Mouse (Mus musculus): Measurements from ENCODE around the gene Sbk2.

Gene Sbk2

DNA sequence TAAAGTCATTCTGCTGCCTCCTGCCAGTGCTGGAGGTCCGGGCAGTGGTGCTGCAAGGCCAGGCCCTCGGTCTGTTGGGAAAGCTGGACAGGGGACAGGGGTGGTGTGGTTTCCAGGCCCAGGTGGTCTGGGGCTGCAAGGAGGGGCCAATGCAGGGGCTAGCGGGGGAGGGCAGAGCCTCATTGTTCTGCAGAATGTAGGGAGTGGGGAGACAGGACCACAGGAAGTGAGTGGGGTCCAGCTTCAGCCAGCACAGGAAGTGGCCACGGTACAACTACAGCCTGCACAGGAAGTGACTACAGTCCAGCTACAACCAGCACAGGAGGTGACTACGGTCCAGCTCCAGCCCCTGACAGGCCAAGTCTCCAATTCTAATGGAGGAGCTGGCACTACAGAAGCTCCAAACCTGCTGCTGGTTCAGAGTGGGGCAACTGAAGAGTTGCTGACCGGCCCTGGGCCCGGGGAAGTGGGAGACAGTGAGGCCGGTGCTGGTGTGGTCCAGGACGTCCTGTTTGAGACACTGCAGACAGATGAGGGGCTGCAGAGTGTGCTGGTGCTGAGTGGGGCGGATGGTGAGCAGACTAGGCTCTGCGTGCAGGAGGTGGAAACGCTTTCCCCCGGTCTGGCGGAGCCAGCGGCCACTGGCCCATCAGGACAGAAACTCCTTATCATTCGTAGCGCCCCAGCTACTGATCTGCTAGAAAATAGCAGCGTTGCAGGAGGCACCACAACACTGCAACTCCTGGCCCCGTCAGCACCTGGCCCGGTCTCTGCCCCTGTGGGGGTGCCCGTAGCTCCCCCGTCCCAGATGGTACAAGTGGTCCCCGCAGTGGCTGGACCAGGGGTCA, 43.0 kb downstream of the Sbk2 start:
- DNase-seq: peak; percentile 6

DNA sequence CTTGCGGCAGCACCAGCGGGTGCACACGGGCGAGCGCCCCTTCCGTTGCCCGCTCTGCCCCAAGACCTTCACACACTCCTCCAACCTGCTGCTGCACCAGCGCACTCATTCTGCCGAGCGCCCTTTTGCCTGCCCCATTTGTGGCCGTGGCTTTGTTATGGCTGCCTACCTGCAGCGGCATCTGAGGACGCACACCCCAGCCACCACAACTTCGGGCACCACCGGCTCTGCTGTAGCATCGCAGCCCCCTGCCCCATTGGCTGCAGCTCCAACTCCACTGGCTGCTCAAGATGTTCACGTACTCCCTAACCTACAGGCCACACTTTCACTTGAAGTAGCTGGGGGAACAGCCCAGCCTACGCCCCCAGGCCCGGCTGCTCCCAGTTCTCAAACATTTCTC, 43.7 kb downstream of the Sbk2 start:
- DNase-seq: no peak

DNA sequence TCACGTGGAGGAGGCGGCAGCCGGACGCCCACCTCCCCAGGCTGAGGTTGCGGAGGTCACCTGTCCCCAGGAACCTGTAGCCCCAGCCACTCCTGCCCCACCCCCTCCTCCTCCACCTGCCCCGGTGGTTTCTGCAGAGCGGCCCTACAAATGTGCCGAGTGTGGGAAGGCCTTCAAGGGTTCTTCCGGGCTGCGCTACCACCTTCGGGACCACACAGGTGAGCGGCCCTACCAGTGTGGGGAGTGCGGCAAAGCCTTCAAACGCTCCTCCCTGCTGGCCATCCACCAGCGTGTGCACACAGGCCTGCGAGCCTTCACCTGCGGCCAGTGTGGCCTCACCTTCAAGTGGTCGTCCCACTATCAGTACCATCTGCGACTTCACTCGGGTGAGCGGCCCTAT, 44.2 kb downstream of the Sbk2 start:
- DNase-seq: no peak

DNA sequence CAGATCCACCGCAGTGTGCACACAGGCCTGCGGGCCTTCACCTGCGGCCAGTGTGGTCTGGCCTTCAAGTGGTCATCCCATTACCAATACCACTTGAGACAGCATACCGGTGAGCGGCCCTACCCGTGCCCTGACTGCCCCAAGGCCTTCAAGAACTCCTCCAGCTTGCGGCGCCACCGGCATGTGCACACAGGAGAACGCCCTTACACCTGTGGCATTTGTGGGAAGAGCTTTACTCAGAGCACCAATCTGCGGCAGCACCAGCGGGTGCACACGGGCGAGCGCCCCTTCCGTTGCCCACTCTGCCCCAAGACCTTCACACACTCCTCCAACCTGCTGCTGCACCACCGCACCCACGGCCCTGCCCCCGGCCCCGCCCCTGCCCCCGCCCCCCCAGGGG, 45.1 kb downstream of the Sbk2 start:
- DNase-seq: no peak

DNA sequence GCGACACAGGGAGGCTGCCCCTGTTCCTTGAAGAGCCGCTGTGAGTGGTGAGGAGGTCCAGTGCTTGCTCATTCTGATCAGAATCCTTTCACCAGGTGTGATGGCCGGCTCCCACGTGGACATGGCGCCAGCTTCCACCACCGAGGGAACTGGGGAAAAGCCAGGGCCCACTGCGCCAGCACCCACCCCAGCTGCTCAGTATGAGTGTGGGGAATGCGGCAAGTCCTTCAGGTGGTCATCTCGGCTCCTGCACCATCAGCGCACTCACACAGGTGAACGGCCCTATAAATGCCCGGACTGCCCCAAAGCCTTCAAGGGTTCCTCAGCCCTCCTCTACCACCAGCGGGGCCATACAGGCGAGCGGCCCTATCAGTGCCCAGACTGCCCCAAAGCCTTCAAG, 45.5 kb downstream of the Sbk2 start:
- no peak for DNase-seq

DNA sequence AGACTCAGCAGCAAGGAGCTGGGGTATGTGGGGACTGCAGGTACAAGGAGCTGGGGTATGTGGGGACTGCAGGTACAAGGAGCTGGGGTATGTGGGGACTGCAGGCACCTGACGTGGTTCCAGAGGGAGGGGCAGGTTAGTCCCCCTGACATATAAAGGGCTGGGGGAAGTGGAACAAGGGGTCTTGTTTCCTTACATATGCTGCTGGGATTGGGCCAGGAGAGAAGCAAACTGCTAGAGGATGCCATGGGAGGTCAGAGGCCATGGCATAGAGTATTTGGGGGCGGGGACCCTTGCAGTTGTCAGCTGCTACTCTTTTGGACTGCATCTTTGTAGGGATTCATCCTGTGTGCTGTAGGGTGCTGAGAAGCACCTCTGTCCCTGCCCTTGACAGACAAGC, 46.7 kb downstream of the Sbk2 start:
- no peak for DNase-seq

DNA sequence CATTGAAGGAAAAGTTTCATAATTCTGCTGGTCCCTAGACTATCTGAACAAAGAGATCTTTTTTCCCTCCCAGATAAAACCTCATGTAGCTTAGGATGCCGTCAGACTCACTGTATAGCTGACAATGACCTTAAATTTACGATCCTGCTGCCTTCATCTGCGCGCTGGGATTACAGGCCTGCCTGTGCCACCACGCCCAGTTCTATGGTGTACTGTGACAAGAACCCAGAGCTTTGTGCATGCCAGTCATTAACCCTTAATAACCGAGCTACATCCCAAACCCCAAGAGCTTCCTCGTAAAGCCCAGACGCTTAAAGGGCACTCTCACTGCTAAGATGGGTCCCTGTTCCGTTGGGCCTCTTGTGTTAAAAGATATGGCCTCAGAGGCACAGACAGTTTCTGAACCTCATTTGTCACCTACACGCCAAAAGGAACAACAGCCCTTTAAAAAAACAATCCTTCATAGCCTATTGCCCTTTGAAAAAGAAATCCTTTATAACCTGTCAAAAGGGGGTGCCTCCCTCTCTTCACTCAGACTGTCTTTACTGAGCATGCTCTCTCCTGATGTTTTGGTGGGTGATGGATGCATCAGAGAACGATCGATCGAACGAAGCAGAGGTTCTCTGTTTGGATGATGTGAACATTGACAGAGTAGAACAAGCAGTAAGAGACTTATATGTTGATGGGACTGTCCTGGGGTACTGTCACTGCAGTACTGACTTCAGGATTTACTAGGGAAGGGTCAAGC, 48.4 kb downstream of the Sbk2 start:
- DNase-seq: peak; percentile 43

DNA sequence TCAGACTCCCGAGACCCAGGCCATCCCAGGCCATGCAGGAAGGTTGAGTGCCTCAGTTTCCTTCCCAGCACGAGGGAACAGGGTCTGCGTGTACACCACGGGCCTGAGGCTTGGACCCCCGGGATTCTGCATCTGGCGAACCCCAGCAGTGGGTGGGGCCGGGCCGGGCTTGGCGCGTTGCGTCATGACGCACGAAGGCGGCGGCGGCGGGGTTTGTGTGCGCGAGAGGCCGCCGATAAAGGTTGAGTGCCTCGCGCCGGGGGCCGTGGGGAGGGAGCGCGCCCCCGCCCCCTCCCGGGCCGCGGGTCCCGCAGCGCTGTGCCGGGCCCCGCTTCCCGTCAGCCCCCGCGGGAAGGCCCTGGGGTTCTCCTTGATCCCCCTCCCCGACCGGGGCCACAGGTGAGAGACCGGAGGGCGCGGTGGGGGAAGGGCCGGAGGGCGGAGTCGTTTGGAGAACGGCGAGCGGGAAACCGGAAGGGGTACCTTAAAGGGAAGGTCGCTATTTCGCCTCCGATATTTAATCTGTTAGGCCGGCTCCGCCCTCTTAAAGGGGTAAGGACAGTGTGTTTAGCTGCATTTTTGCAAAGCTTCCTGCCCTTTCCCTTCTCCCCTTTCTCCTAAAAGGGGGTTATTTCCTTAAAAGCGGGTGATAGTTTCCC, 49.1 kb downstream of the Sbk2 start, which contains the start of gene Zfp628:
Gene Zfp628 (plus strand): TSS at position 211 of the 659 bp plus-strand sequence.
- peak; percentile 96 for DNase-seq

DNA sequence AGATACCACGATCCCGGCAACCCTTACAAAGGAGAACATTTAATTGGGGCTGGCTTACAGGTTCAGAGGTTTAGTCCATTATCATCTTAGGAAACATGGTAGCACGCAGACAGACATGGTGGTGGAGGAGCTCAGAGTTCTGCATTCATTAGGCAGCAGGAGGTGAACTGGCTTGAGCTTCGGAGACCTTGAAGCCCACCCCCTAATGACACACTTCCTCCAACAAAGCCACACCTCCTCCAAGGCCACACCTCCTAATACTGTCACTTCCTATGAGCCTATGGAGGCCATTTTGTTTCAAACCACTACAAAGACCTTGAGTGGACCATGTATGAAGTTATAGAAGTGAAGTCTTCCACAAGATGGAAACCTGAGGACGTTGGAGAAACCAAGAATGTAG, 52.0 kb downstream of the Sbk2 start:
- DNase-seq: no peak

DNA sequence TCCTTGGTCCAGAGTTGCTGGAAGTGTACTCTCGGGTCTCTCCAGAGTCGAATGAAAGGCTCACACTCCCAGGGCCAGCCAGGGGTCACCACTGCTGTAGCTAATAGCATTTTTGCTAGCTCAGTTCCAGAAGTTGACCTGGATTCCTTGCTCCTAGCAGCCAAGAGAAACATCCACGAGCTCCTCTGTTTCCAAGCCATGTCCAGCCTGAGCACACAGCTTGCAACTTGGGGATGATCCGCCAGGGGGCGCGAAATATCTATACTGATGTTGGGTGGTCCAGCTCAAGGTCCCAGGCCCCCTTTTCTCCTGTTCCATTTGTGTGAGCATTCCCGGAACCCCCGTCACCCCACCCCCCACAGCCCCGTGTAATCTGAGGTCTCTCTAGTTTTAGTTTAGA, 52.6 kb downstream of the Sbk2 start:
- peak; percentile 66 for DNase-seq

DNA sequence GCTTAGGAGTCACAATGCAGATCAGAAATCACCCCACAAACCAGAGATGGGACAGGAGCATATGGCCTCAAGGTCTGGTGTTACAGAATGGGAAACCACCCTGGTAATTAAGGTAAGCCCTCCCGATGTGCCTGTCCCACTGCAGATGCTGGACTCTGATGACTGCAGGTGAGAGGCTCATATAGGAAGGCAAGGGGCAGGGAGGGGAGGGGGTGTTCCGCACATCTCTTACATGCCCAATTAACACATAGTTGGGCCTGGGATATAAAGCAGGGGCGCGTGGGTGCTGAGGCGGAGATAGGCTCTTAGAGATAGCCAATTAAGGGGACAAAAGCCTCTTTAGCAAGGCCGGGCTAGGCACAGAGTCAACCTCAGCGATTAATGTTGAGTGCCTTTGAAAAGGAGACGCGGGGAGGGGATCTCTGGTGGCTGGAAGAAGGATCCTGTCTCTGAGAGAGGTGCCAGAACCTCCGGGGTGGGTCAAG, 57.7 kb downstream of the Sbk2 start, which contains the start of gene Gm36210:
Gene Gm36210 (minus strand): TSS at position 51 of the 485 bp plus-strand sequence.
- no peak for DNase-seq

DNA sequence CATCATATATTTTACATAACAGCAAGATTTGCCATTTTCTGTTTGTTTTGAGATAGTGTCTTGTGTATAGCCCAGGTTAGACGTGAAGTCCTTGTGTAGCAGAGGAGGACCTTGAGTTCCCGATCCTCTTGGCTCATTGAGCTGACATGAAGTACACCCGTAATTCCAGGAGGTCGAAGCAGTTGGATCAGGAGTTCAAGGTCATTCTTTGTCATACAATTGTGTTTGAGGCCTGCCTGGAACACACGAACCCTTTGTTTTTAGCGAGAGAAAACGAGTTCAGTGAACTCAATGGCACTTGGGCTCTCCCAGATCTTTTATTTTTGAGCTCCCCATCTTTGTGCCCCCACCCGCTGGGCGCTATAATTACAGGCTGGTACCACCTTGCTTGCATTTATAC, 61.8 kb downstream of the Sbk2 start:
- DNase-seq: no peak

DNA sequence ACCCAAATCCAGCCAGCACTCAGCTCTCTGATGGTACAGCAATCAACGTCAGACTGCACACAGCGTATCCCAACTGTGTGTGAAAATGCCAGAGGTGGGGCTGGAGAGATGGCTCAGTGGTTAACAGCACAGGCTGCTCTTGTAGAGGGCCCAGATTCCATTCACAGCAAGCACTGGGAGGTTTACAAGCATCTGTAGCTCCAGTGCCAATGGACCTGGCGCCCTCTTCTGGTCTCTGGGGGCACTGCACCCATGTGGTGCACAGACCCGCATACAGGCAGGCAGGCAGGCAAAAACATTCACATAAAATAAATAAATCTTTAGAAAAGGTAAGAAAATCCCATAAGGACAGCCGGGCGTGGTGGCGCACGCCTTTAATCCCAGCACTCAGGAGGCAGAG, 63.0 kb downstream of the Sbk2 start:
- no peak for DNase-seq

DNA sequence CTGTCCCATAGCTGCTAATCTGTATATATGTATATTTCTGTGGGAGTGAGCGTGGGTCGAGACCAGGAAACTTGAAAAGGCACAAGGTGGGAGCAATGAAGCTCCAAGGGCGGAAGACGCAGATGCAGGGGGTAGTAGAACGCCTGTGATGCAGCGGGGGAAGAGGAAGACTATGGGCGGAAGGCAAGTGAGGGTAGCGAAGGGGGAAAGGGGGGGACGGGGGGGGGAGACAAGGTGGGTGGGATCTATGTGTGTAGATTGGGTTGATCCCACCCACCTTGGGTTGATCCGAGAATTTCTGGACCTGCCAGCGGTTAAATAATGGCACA, 63.7 kb downstream of the Sbk2 start:
- DNase-seq: no peak

DNA sequence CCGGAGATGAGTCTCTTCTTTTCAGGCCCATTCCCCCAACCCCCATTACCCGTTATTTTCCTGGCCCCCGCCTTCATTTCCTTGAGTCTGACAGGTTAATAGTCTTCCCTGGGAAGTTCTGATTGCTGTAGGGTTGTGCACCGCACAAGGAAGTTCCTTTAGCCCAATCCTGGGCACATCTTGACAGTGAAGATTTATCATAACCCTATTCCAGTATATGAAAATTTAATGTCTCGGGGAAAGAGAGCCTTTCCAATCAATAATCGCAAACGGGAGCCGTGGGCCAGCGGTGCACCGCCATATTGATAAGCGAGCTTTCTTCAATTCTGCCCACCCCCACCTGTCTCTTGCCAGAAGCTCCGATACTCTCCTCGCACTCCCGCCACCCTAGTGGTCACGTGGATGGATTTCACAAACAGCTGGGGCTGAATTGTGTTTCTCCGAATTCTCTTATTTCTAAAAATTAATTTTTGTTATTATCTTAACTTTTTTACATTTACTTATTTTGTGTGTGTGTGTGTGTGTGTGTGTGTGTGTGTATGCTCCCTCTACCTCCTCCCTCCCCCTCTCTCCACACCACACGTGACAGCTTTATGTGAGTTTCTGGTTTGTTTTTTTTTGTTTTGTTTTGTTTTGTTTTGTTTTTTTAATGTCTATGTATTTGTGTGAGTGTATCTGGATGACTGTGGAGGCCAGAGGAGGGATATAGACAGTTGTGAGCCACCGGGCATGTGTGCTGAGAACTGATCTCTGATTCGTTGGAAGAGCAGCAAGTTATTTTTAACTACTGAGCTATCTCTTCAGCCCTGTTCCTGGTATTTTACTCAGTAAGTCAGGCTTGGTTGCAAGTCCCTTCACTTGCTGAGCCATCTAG, 64.3 kb downstream of the Sbk2 start:
- DNase-seq: no peak

DNA sequence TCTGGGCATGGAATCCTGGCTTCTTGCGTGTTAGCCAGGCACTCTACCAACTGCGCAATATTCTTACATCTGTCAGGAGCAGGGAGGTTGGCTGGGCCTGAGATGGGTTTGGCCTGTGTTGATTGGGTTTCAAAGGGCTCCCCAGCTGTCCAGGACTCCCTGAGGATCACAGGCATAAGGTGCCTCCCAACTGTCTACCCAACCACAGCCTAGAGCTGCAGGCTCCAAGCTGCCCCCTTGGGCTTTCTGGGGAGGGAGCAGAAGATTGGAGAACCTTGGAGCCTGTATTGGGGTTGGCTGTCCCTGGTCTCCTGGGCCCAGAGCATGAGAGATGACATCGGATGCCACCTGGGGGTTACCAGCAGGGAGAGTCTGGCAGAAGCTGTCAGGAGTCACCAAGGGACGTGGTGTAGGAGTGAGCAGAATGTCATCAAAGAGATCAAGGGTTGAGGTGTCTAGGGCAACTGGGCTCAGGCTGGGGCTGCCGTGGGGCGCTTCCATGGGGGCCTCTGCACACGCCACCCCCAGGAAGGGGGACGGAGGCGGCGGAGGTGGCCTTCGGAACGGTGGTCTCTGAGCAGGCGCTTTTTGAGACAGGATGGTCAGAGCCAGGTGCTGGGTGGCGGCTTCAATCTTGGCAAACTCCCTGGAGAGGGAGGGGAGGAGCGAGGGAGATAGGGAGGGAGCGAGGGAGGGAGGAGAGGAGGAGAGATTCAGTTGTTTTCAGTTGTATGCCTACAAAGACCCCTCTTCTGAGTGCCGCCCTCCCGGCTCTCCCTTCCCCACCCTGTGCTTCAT, 65.2 kb downstream of the Sbk2 start:
- DNase-seq: no peak

DNA sequence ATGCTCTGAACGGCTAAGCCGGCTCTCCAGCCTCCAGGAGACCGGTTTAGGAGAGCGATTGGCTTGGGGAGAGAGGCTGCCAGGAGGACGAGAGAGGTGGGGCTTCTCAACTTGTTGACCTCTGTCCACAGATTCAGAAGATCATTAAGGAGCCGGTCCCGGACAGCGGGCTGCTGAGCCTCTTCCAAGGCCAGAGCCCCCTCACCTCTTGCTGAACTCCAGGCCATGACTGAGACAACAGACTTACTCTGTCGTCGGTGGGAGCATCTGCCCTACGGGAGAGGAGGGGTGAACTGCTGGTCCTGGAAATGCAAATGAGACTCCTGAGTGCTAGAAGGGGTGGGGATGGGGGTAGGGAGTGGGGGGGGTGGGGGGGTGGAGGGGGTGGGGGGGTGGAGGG, 69.0 kb downstream of the Sbk2 start:
- DNase-seq: no peak
